Mouse (Mus musculus): ENCODE results near the gene Smyd3.

- peak; percentile 88 for TF ChIP-seq CTCF (IDR thresholded peaks at IDR 0.05; ENCODE audit: low read depth)
- no peak for TF ChIP-seq EP300 (optimal IDR thresholded peaks at IDR 0.05)
Measured at GRCm38 (mm10) chr1:179502565-179502964, 15.3 kb downstream of the Smyd3 start.

Data from stomach, postnatal 0 days (tissue).